Mouse (Mus musculus) forelimb bud, embryonic 11.5 days (tissue): ENCODE measurements at regions not wholly inside any gene's neighbourhood (a gene's known extent, or its start where the extent isn't known, plus 50 kb on each side); places are given as distances from the start of the nearest gene placed in this dataset.
A peak's percentile ranks its signal among the peaks of the same experiment; 100 is the strongest.

Source experiments
- DNase-seq: peaks from one replicate; pipeline ENCODE4 v3.0.0-alpha.2; 2012; ENCODE audit warnings: low read depth, low spot score

DNA sequence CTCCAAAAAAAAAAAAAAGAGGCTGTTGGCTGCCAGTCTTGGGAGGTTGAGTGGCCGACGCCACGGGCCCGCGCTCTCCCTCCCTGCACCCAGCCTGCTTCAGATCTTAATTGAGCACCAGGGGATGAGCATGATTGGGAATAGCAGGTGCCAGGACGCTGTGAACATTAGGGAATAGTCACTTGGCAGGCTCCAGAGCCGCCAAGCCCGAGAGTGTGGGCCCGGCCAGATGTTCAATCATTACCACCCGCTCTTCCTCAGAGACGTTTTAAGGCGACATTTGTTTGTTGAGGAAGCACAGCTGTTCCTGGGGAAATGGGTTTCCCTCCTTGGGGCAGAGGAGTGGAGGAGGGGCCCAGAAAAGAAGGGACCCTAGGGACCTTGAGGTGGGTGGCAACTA is 94.0 kb upstream of the Smad3 start:
- DNase-seq: no peak

GRCm38 (mm10) chr9:63850316-63850693 is 92.5 kb upstream of the Smad3 start:
- DNase-seq: no peak

- DNase-seq: peak; percentile 24
Measured at GRCm38 (mm10) chr9:63849564-63850315, 91.9 kb upstream of the Smad3 start.

DNA sequence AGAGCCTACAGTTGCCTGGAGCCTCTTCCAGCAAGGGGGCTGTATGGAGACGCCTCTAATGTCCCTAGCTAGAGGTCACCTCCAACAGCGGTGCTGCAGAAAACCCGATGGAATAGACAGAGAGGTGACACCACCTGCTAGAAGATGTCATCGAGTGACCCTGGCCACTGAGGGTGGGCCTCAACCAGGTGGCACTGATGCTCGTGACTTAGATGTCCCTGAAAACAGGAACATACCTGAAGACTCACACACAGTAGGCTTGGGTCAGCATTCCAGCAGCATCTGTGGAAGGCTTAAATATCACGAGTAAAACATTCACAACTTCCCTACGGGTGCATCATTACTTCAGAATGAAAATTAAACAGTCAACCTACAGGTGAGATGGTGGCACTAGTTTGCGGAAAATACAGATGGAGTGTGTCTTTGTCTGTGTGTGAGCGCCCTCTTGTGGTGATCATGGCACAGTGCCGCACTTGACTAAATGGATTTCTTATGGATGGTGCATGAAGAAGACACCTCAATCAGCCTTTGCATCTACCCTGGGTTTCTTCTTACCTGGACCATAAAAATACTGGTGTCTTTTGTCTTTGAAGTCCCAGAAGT is 86.2 kb upstream of the Smad3 start:
- peak; percentile 84 for DNase-seq

GRCm38 (mm10) chr9:63843431-63843830 is 85.6 kb upstream of the Smad3 start:
- no peak for DNase-seq

GRCm38 (mm10) chr9:63841102-63841501 is 83.3 kb upstream of the Smad3 start:
- DNase-seq: no peak

- no peak for DNase-seq
Measured at GRCm38 (mm10) chr9:63838996-63839772, 81.4 kb upstream of the Smad3 start.

- DNase-seq: no peak
Measured at GRCm38 (mm10) chr9:63837552-63837951, 79.8 kb upstream of the Smad3 start.

DNA sequence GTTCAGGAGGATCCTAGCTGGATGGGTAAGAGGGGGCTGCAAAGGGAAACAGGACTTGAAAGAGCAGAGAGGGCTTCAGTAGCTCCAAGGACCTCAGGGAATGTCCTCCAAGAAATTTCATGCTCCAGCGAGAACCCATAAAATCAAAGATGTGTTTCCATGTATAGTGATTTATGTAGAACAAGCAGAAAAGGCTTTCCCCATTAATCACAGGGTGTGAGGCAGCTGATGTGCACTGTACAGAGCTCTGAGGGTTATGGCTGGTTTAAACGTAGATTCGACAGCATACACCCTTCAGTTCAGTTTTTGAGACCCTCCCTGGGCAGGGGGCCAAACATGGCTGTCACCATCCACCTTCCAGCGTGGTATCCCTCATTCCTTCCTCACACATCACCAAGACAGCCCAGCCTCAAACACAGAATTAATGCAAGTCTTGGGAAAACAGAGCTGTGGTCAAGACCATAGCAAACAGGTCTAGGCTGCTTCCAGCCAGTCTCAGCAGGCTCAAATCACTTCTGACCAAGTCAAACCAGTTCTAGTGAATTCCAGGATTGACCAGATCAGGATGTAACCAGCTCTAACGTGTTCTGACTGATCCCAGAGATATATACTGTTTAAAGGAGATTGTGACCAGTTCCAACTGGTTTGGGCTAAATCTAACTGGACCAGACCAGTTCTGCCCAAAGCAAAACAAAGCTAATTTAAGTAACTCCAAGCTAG is 78.9 kb upstream of the Smad3 start:
- DNase-seq: peak; percentile 40

DNA sequence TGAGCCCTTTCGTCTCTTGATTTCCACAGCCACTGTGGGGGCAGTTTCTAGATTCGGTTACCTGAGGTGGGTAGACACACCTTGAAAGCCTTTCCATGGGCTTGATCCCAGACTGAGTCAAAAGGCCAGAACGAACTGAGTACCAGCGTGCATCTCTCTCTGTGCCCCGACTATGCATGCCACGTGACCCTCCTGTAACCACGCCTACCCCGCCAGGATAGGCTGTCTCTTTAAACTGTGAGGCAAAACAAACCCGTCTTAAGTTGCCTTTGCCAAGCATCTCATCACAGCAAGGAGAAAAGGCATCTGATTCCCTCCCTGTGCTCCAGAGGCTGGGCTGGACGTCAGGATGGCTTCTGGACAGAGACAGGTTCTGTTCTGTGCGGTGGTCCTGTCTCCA is 78.2 kb upstream of the Smad3 start:
- no peak for DNase-seq

DNA sequence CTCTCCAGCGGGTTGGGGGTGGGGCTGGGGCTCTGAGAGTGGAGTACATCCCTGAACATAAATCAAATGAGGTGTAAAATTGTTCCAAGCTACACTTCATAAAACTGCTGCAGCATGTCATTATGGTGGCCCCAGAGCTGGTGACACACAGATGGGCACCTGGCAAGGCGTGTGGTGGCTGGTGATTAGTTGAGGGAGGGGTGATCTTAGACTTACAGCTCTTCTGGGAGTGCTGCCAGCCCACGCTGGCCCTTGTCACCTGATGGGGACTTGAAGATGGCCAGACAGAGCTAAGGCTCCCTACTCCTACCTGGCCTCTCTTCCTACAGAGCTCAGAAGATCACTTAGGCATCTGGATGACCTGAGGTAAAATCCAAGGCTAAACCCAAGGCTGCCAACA is 76.6 kb upstream of the Smad3 start:
- DNase-seq: no peak

GRCm38 (mm10) chr9:63818163-63818562 is 60.4 kb upstream of the Smad3 start:
- no peak for DNase-seq

- DNase-seq: no peak
Measured at GRCm38 (mm10) chr9:63816540-63816939, 58.7 kb upstream of the Smad3 start.

DNA sequence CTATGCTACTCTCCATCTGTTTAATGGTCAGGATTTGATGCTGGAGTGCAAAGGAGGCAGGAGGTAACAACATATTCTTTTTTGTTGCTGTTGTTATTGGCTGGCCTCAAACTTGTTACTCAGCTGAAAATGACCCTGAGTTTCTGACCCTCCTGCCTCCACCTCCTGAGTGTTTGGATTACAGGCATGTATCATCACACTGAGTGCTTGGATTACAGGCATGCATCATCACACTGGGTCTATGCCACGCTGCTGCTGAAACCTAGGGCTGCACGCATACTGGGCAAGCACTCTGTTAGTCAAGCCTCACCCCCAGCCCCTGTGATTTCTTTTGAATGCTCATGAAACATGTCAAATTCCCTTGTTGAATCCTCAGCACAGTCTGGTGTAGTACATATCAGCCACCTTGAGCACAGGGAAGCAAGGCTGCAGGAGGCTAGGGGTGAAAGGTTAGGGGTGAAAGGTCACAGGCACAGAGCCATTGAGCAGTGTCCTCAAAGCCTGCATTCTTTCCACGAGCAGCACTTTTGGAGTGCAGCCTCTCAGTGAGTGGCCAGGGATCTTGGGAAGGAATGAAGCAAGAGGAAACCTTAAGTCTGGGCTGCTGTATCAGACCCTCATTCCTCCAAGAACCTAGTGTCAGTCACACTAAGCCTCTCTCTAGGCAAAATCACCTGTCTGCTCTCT is 52.2 kb upstream of the Smad3 start:
- DNase-seq: no peak
